Mouse (Mus musculus) gastrocnemius, postnatal 10 days (tissue): Measurements from ENCODE around the gene Cdkn2a. TPM values are rescaled to one million over a fixed set of nuclear protein-coding genes. Genes with fewer than 3 reads are reported as not detected.

Experiments
- DNase-seq: peaks from one replicate; pipeline ENCODE4 v3.0.0; 2021; ENCODE audit warnings: mixed read lengths
- total RNA-seq, 2 experiments: library from RNA; stranded (reverse); gene quantifications; 2 replicates each; pipeline ENCODE4 v1.2.3; 2021

Gene Cdkn2a
- total RNA-seq, 2 experiments from 2014 or later, result 0.29 to 0.45 TPM

GRCm38 (mm10) chr4:89277381-89277940, 17.0 kb downstream of the Cdkn2a start:
- no peak for DNase-seq

GRCm38 (mm10) chr4:89276669-89277219, 17.7 kb downstream of the Cdkn2a start:
- DNase-seq, result no peak

- DNase-seq, result no peak
Measured at GRCm38 (mm10) chr4:89275811-89276584, 18.5 kb downstream of the Cdkn2a start.

GRCm38 (mm10) chr4:89274829-89275548, 19.5 kb downstream of the Cdkn2a start:
- DNase-seq, result peak; percentile 5

- no peak for DNase-seq
Measured at GRCm38 (mm10) chr4:89274006-89274405, 20.4 kb downstream of the Cdkn2a start.

- DNase-seq, result no peak
Measured at GRCm38 (mm10) chr4:89273585-89273984, 20.9 kb downstream of the Cdkn2a start.

- DNase-seq, result no peak
Measured at GRCm38 (mm10) chr4:89272961-89273540, 21.4 kb downstream of the Cdkn2a start.

GRCm38 (mm10) chr4:89272101-89272718, 22.2 kb downstream of the Cdkn2a start:
- no peak for DNase-seq

GRCm38 (mm10) chr4:89257768-89258167, 36.7 kb downstream of the Cdkn2a start:
- DNase-seq, result no peak

- DNase-seq, result no peak
Measured at GRCm38 (mm10) chr4:89234446-89234845, 60.0 kb downstream of the Cdkn2a start.

Other genes starting within 250 kb of the Cdkn2a start
- 10 to 100 TPM; 15.9 to 16.6 TPM for gene Mtap, start 157.5 kb downstream of the Cdkn2a start, total RNA-seq
- gene Cdkn2b, start 16.4 kb upstream of the Cdkn2a start, total RNA-seq, result under 1 TPM; 0.16 to 0.50 TPM